28 mouse cellular contexts compared by ENCODE assay signal in the genomic region with DNA sequence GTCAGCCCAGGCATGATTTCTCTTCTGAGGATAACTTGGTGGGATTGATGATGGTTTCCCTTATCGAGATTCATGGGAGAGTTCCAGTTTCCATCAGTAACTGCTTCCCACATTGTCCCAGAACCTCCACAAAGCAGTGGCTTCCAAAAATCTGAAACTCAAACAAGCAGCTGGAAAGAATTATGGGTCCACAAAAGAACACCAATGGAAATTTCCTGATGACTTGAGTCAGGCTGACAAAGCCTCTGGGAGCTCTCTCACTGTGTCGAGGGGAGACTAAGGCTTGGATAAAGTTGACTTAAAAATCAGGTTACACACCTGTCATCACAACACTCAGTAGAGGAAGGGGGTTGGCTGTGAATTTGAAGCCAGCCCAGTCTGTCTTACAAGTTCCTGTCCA.
DNase-seq lines count a peak whose midpoint lies in the region; ATAC-seq and TF ChIP-seq lines count a peak whose summit lies in the region.
"Had no signal": no experiment of that assay in that cellular context is flagged by ENCODE, and none has a peak within 500 bp of the region (broad histone marks: within the 10 kb centered on the region; RNA-seq: fewer than 3 reads in every experiment).

No protein-coding gene starts in this region.

- no peaks in the 10 kb centered on the region for H3K9me3 ChIP-seq in forebrain, embryonic 15.5 days
- no peaks in the 10 kb centered on the region for H3K9me3 ChIP-seq in forebrain, embryonic 11.5 days (ENCODE audit: control insufficient read depth, low read length)
- H3K9me3 ChIP-seq in midbrain, embryonic 13.5 days: no peaks in the 10 kb centered on the region
- H3K9me3 ChIP-seq in midbrain, embryonic 16.5 days (replicated peaks; ENCODE audit: control insufficient read depth, low read length, poor library complexity, severe bottlenecking): no peaks in the 10 kb centered on the region
- H3K9me3 ChIP-seq in forebrain, postnatal 0 days (ENCODE audit: low read length): no peaks in the 10 kb centered on the region
- H3K9me3 ChIP-seq: hindbrain, embryonic 15.5 days; kidney, embryonic 15.5 days; limb, embryonic 10.5 days; limb, embryonic 15.5 days; liver, embryonic 13.5 days; megakaryocyte, embryonic 14.5 days had no signal

- TF ChIP-seq CTCF in forebrain, postnatal 0 days (IDR thresholded peaks at IDR 0.05; ENCODE audit: low read depth): no peak

- ATAC-seq in forebrain, embryonic 15.5 days (replicated peaks): 0 out of 2 replicates have a peak, but pooled peaks have one; percentile 10
- ATAC-seq in forebrain, embryonic 11.5 days (replicated peaks; ENCODE audit: low FRiP score): no peak
- no peak for ATAC-seq in midbrain, embryonic 13.5 days
- ATAC-seq in midbrain, embryonic 16.5 days: no peak
- no peak for ATAC-seq in forebrain, postnatal 0 days
- ATAC-seq: activated CD4-positive, CD25-positive, alpha-beta regulatory T cell, adult 4 months; lung, postnatal 0 days had no signal

- no peak overlapping the region for H3K4me2 ChIP-seq in forebrain, embryonic 15.5 days (replicated peaks)
- H3K4me2 ChIP-seq in forebrain, embryonic 11.5 days (ENCODE audit: low read depth, low read length, severe bottlenecking): no peak overlapping the region
- H3K4me2 ChIP-seq in midbrain, embryonic 13.5 days (replicated peaks): no peak overlapping the region
- H3K4me2 ChIP-seq in midbrain, embryonic 16.5 days (ENCODE audit: low read length): no peak overlapping the region
- no peak overlapping the region for H3K4me2 ChIP-seq in forebrain, postnatal 0 days (ENCODE audit: low read depth)
- H3K4me2 ChIP-seq: hindbrain, embryonic 15.5 days; kidney, embryonic 15.5 days; limb, embryonic 15.5 days; liver, embryonic 13.5 days had no signal

- no peak for DNase-seq in forebrain, embryonic 11.5 days (ENCODE audit: low spot score)
- DNase-seq in NIH3T3 (ENCODE audit: low read depth): peak; percentile 33
- DNase-seq in forebrain, postnatal 0 days: no peak
- DNase-seq in spleen, adult 18-20 months: no peak
- DNase-seq: adrenal gland, adult 2 months; adrenal gland, postnatal 36 days; B cell, adult 2 months; cerebellum, adult 18-20 months; cerebellum, postnatal 10 days; gastrocnemius, postnatal 14 days; heart, postnatal 14 days; kidney, adult 18-20 months; kidney, postnatal 25 days; liver, embryonic 13.5 days; lung, adult 18-20 months; lung, postnatal 4 days; right cerebral cortex, postnatal 25 days; thymus, postnatal 14 days had no signal

- peak overlapping the region; percentile 66 for H3K27ac ChIP-seq in forebrain, embryonic 15.5 days (replicated peaks)
- H3K27ac ChIP-seq in forebrain, embryonic 11.5 days (ENCODE audit: low read depth, low read length): no peak overlapping the region
- peak overlapping the region; percentile 14 for H3K27ac ChIP-seq in midbrain, embryonic 13.5 days
- H3K27ac ChIP-seq in midbrain, embryonic 16.5 days (ENCODE audit: low read length): no peak overlapping the region
- peak overlapping the region; percentile 30; the same call in 1 of the 2 replicates for H3K27ac ChIP-seq in forebrain, postnatal 0 days (ENCODE audit: low read depth, low read length)
- H3K27ac ChIP-seq: hindbrain, embryonic 15.5 days; kidney, embryonic 15.5 days; limb, embryonic 10.5 days; limb, embryonic 15.5 days; liver, embryonic 13.5 days had no signal

- no peak overlapping the region for H3K9ac ChIP-seq in forebrain, embryonic 15.5 days (replicated peaks)
- no peak overlapping the region for H3K9ac ChIP-seq in forebrain, embryonic 11.5 days (ENCODE audit: low read length)
- no peak overlapping the region for H3K9ac ChIP-seq in midbrain, embryonic 13.5 days (replicated peaks)
- no peak overlapping the region for H3K9ac ChIP-seq in midbrain, embryonic 16.5 days (ENCODE audit: low read depth, low read length)
- H3K9ac ChIP-seq in forebrain, postnatal 0 days: no peak overlapping the region
- H3K9ac ChIP-seq: hindbrain, embryonic 15.5 days; kidney, embryonic 15.5 days; limb, embryonic 15.5 days; liver, embryonic 13.5 days had no signal

- no peaks in the 10 kb centered on the region for H3K36me3 ChIP-seq in forebrain, embryonic 15.5 days
- H3K36me3 ChIP-seq in forebrain, embryonic 11.5 days (ENCODE audit: control insufficient read depth, insufficient read depth, low read length): no peaks in the 10 kb centered on the region
- H3K36me3 ChIP-seq in midbrain, embryonic 13.5 days: no peaks in the 10 kb centered on the region
- no peaks in the 10 kb centered on the region for H3K36me3 ChIP-seq in midbrain, embryonic 16.5 days (ENCODE audit: control insufficient read depth, insufficient read depth, low read length)
- no peaks in the 10 kb centered on the region for H3K36me3 ChIP-seq in forebrain, postnatal 0 days (ENCODE audit: insufficient read depth)
- H3K36me3 ChIP-seq: hindbrain, embryonic 15.5 days; kidney, embryonic 15.5 days; limb, embryonic 10.5 days; limb, embryonic 15.5 days; liver, embryonic 13.5 days had no signal

- no peak overlapping the region for H3K4me3 ChIP-seq in forebrain, embryonic 15.5 days
- H3K4me3 ChIP-seq in forebrain, embryonic 11.5 days (ENCODE audit: low read depth, low read length): no peak overlapping the region
- no peak overlapping the region for H3K4me3 ChIP-seq in midbrain, embryonic 13.5 days (replicated peaks)
- H3K4me3 ChIP-seq in midbrain, embryonic 16.5 days (ENCODE audit: low read depth, low read length): no peak overlapping the region
- no peak overlapping the region for H3K4me3 ChIP-seq in forebrain, postnatal 0 days (ENCODE audit: low read depth, low read length)
- H3K4me3 ChIP-seq: hindbrain, embryonic 15.5 days; kidney, embryonic 15.5 days; limb, embryonic 10.5 days; limb, embryonic 15.5 days; liver, embryonic 13.5 days; megakaryocyte, embryonic 14.5 days had no signal

- H3K27me3 ChIP-seq in forebrain, embryonic 15.5 days: no peaks in the 10 kb centered on the region
- H3K27me3 ChIP-seq in forebrain, embryonic 11.5 days (ENCODE audit: control insufficient read depth, insufficient read depth, low read length): no peaks in the 10 kb centered on the region
- H3K27me3 ChIP-seq in midbrain, embryonic 13.5 days: no peaks in the 10 kb centered on the region
- no peaks in the 10 kb centered on the region for H3K27me3 ChIP-seq in midbrain, embryonic 16.5 days (ENCODE audit: control insufficient read depth, insufficient read depth, low read depth, low read length)
- no peaks in the 10 kb centered on the region for H3K27me3 ChIP-seq in forebrain, postnatal 0 days (ENCODE audit: insufficient read depth, low read length)
- H3K27me3 ChIP-seq: hindbrain, embryonic 15.5 days; kidney, embryonic 15.5 days; limb, embryonic 15.5 days; liver, embryonic 13.5 days; megakaryocyte, embryonic 14.5 days had no signal

- 52% methylated on average over 2 of the region's 2 CpGs for WGBS in forebrain, embryonic 15.5 days
- WGBS in forebrain, embryonic 11.5 days: 72% methylated on average over 2 of the region's 2 CpGs
- WGBS in midbrain, embryonic 13.5 days: 69% methylated on average over 2 of the region's 2 CpGs
- WGBS in midbrain, embryonic 16.5 days: 58% methylated on average over 2 of the region's 2 CpGs
- WGBS in forebrain, postnatal 0 days: 50% methylated on average over 2 of the region's 2 CpGs

- H3K4me1 ChIP-seq in forebrain, embryonic 15.5 days: peaks cover 17% of the 10 kb centered on the region
- no peaks in the 10 kb centered on the region; the same call in 1 of the 2 replicates for H3K4me1 ChIP-seq in forebrain, embryonic 11.5 days (replicated peaks; ENCODE audit: control insufficient read depth, insufficient read depth, low read length)
- peaks cover 20% of the 10 kb centered on the region for H3K4me1 ChIP-seq in midbrain, embryonic 13.5 days (replicated peaks)
- H3K4me1 ChIP-seq in midbrain, embryonic 16.5 days (ENCODE audit: control insufficient read depth, insufficient read depth, low read length): peaks cover 11% of the 10 kb centered on the region
- 0 out of 2 replicates have a peak, but pooled peaks cover 4% of the 10 kb centered on the region for H3K4me1 ChIP-seq in forebrain, postnatal 0 days (ENCODE audit: insufficient read depth)
- H3K4me1 ChIP-seq: kidney, embryonic 15.5 days; liver, embryonic 13.5 days had no signal

Comparison
In these comparisons a context has a peak if more than half of its experiments do, and no peak if none do; other contexts are left out.
1. H3K27ac ChIP-seq: peak in forebrain, embryonic 15.5 days (single experiment), midbrain, embryonic 13.5 days (single experiment) and forebrain, postnatal 0 days (single experiment); none in forebrain, embryonic 11.5 days (single experiment) and midbrain, embryonic 16.5 days (single experiment).